Comparison of ENCODE assay signal across 27 mouse cellular contexts in genomic region chr13:35070485-35071472, GRCm38 (mm10). TPM values are rescaled to one million over a fixed set of nuclear protein-coding genes. Genes with fewer than 3 reads are reported as not detected.
DNase-seq lines count a peak whose midpoint lies in the region; ATAC-seq and TF ChIP-seq lines count a peak whose summit lies in the region.
"Had no signal": no experiment of that assay in that cellular context is flagged by ENCODE, and none has a peak within 500 bp of the region (broad histone marks: within the 10 kb centered on the region; RNA-seq: fewer than 3 reads in every experiment).

No protein-coding gene starts in this region.

- H3K27ac ChIP-seq in forebrain, postnatal 0 days (ENCODE audit: low read depth, low read length), result no peak overlapping the region
- no peak overlapping the region for H3K27ac ChIP-seq in forebrain, embryonic 16.5 days (ENCODE audit: low read length)
- H3K27ac ChIP-seq in midbrain, embryonic 11.5 days (ENCODE audit: low read depth, low read length), result no peak overlapping the region
- no peak overlapping the region for H3K27ac ChIP-seq in midbrain, embryonic 10.5 days (replicated peaks)
- H3K27ac ChIP-seq in hindbrain, postnatal 0 days, result no peak overlapping the region
- H3K27ac ChIP-seq in neural tube, embryonic 14.5 days (ENCODE audit: low read depth, low read length), result no peak overlapping the region
- H3K27ac ChIP-seq: embryonic facial prominence, embryonic 15.5 days; forebrain, embryonic 12.5 days; liver, embryonic 12.5 days; neural tube, embryonic 12.5 days; stomach, embryonic 15.5 days had no signal

- TF ChIP-seq CTCF in forebrain, postnatal 0 days (IDR thresholded peaks at IDR 0.05; ENCODE audit: low read depth), result no peak
- no peak for TF ChIP-seq CTCF in hindbrain, postnatal 0 days (IDR thresholded peaks at IDR 0.05; ENCODE audit: low read depth)

- no peaks in the 10 kb centered on the region; the same call in 1 of the 2 replicates for H3K4me1 ChIP-seq in forebrain, postnatal 0 days (ENCODE audit: insufficient read depth)
- peaks cover 3% of the 10 kb centered on the region for H3K4me1 ChIP-seq in forebrain, embryonic 16.5 days (replicated peaks; ENCODE audit: control insufficient read depth, insufficient read depth, low read length)
- no peaks in the 10 kb centered on the region for H3K4me1 ChIP-seq in midbrain, embryonic 11.5 days (ENCODE audit: control insufficient read depth, insufficient read depth, low read length)
- H3K4me1 ChIP-seq in midbrain, embryonic 10.5 days, result no peaks in the 10 kb centered on the region
- no peaks in the 10 kb centered on the region for H3K4me1 ChIP-seq in hindbrain, postnatal 0 days (ENCODE audit: insufficient read depth, low read length)
- no peaks in the 10 kb centered on the region for H3K4me1 ChIP-seq in neural tube, embryonic 14.5 days (ENCODE audit: control insufficient read depth, insufficient read depth, low read length)
- H3K4me1 ChIP-seq: embryonic facial prominence, embryonic 15.5 days; liver, embryonic 12.5 days; stomach, embryonic 15.5 days had no signal

- H3K9me3 ChIP-seq in forebrain, postnatal 0 days (ENCODE audit: low read length), result no peaks in the 10 kb centered on the region
- no peaks in the 10 kb centered on the region for H3K9me3 ChIP-seq in forebrain, embryonic 16.5 days (ENCODE audit: control insufficient read depth, low read length)
- no peaks in the 10 kb centered on the region for H3K9me3 ChIP-seq in midbrain, embryonic 11.5 days (ENCODE audit: control insufficient read depth, low read length)
- H3K9me3 ChIP-seq in midbrain, embryonic 10.5 days (replicated peaks), result no peaks in the 10 kb centered on the region
- H3K9me3 ChIP-seq in hindbrain, postnatal 0 days (ENCODE audit: low read length), result no peaks in the 10 kb centered on the region
- no peaks in the 10 kb centered on the region for H3K9me3 ChIP-seq in neural tube, embryonic 14.5 days (ENCODE audit: control insufficient read depth, low read length)
- H3K9me3 ChIP-seq: embryonic facial prominence, embryonic 15.5 days; forebrain, embryonic 12.5 days; liver, embryonic 12.5 days; neural tube, embryonic 12.5 days; stomach, embryonic 15.5 days had no signal

- no peaks in the 10 kb centered on the region for H3K36me3 ChIP-seq in forebrain, postnatal 0 days (ENCODE audit: insufficient read depth)
- H3K36me3 ChIP-seq in forebrain, embryonic 16.5 days (ENCODE audit: control insufficient read depth, insufficient read depth), result no peaks in the 10 kb centered on the region
- H3K36me3 ChIP-seq in midbrain, embryonic 11.5 days (ENCODE audit: control insufficient read depth, insufficient read depth, low read length), result no peaks in the 10 kb centered on the region
- no peaks in the 10 kb centered on the region for H3K36me3 ChIP-seq in midbrain, embryonic 10.5 days
- H3K36me3 ChIP-seq in hindbrain, postnatal 0 days (ENCODE audit: insufficient read depth, low read length), result no peaks in the 10 kb centered on the region
- H3K36me3 ChIP-seq in neural tube, embryonic 14.5 days (ENCODE audit: control insufficient read depth, insufficient read depth, low read length), result no peaks in the 10 kb centered on the region
- H3K36me3 ChIP-seq: embryonic facial prominence, embryonic 15.5 days; forebrain, embryonic 12.5 days; liver, embryonic 12.5 days; neural tube, embryonic 12.5 days; stomach, embryonic 15.5 days had no signal

- ATAC-seq in forebrain, postnatal 0 days, result no peak
- no peak for ATAC-seq in forebrain, embryonic 16.5 days
- peak; percentile 35; the same call in 1 of the 2 replicates for ATAC-seq in midbrain, embryonic 11.5 days (ENCODE audit: low FRiP score)
- ATAC-seq in hindbrain, postnatal 0 days, result no peak
- ATAC-seq in neural tube, embryonic 14.5 days (ENCODE audit: low read depth), result peak; percentile 49; the same call in 1 of the 2 replicates
- ATAC-seq: liver, embryonic 12.5 days; liver, postnatal 0 days; Patski had no signal

- H3K4me2 ChIP-seq in forebrain, postnatal 0 days (ENCODE audit: low read depth), result no peak overlapping the region
- H3K4me2 ChIP-seq in forebrain, embryonic 16.5 days (ENCODE audit: low read length), result no peak overlapping the region
- no peak overlapping the region for H3K4me2 ChIP-seq in midbrain, embryonic 11.5 days
- no peak overlapping the region for H3K4me2 ChIP-seq in hindbrain, postnatal 0 days (ENCODE audit: low read depth, low read length)
- H3K4me2 ChIP-seq in neural tube, embryonic 14.5 days (ENCODE audit: low read depth, low read length), result no peak overlapping the region
- H3K4me2 ChIP-seq: embryonic facial prominence, embryonic 15.5 days; forebrain, embryonic 12.5 days; heart, embryonic 11.5 days; liver, embryonic 12.5 days; neural tube, embryonic 12.5 days; stomach, embryonic 15.5 days had no signal

- no peak overlapping the region for H3K4me3 ChIP-seq in forebrain, postnatal 0 days (ENCODE audit: low read depth, low read length)
- H3K4me3 ChIP-seq in forebrain, embryonic 16.5 days (replicated peaks; ENCODE audit: low read length), result no peak overlapping the region
- no peak overlapping the region for H3K4me3 ChIP-seq in midbrain, embryonic 11.5 days (ENCODE audit: low read depth, low read length)
- H3K4me3 ChIP-seq in midbrain, embryonic 10.5 days, result no peak overlapping the region
- no peak overlapping the region for H3K4me3 ChIP-seq in hindbrain, postnatal 0 days (ENCODE audit: low read length)
- H3K4me3 ChIP-seq in neural tube, embryonic 14.5 days (ENCODE audit: low read depth, low read length), result no peak overlapping the region
- H3K4me3 ChIP-seq: embryonic facial prominence, embryonic 15.5 days; forebrain, embryonic 12.5 days; liver, embryonic 12.5 days; neural tube, embryonic 12.5 days; stomach, embryonic 15.5 days had no signal

- no peaks in the 10 kb centered on the region for H3K27me3 ChIP-seq in forebrain, postnatal 0 days (ENCODE audit: insufficient read depth, low read length)
- no peaks in the 10 kb centered on the region for H3K27me3 ChIP-seq in forebrain, embryonic 16.5 days (replicated peaks; ENCODE audit: control insufficient read depth, insufficient read depth, low read length)
- H3K27me3 ChIP-seq in midbrain, embryonic 11.5 days (ENCODE audit: control insufficient read depth, insufficient read depth, low read length), result no peaks in the 10 kb centered on the region
- H3K27me3 ChIP-seq in midbrain, embryonic 10.5 days (ENCODE audit: low read depth, poor library complexity, severe bottlenecking), result no peaks in the 10 kb centered on the region
- H3K27me3 ChIP-seq in hindbrain, postnatal 0 days (ENCODE audit: insufficient read depth, low read length), result no peaks in the 10 kb centered on the region
- no peaks in the 10 kb centered on the region for H3K27me3 ChIP-seq in neural tube, embryonic 14.5 days (ENCODE audit: control insufficient read depth, insufficient read depth, low read length)
- H3K27me3 ChIP-seq: embryonic facial prominence, embryonic 15.5 days; forebrain, embryonic 12.5 days; liver, embryonic 12.5 days; neural tube, embryonic 12.5 days; Patski; stomach, embryonic 15.5 days had no signal

- H3K9ac ChIP-seq in forebrain, postnatal 0 days, result no peak overlapping the region
- H3K9ac ChIP-seq in forebrain, embryonic 16.5 days (replicated peaks; ENCODE audit: low read depth, low read length), result no peak overlapping the region
- H3K9ac ChIP-seq in midbrain, embryonic 11.5 days (ENCODE audit: low read length), result no peak overlapping the region
- no peak overlapping the region for H3K9ac ChIP-seq in hindbrain, postnatal 0 days (replicated peaks; ENCODE audit: low read length)
- no peak overlapping the region for H3K9ac ChIP-seq in neural tube, embryonic 14.5 days (replicated peaks; ENCODE audit: low read depth, low read length)
- H3K9ac ChIP-seq: embryonic facial prominence, embryonic 15.5 days; forebrain, embryonic 12.5 days; liver, embryonic 12.5 days; liver, postnatal 0 days; neural tube, embryonic 12.5 days; stomach, embryonic 15.5 days had no signal

- DNase-seq in forebrain, postnatal 0 days, result peak; percentile 4
- DNase-seq in midbrain, embryonic 11.5 days (ENCODE audit: low spot score, missing footprints), result no peak
- no peak for DNase-seq in midbrain, embryonic 10.5 days (ENCODE audit: low spot score)
- peak; percentile 21 for DNase-seq in hindbrain, postnatal 0 days (ENCODE audit: low spot score)
- no peak for DNase-seq in kidney, adult 8-10 months
- DNase-seq: adrenal gland, postnatal 25 days; cerebellum, adult 18-20 months; cerebellum, postnatal 10 days; gastrocnemius, postnatal 14 days; heart, postnatal 36 days; kidney, adult 11 months; kidney, postnatal 4 days; layer of hippocampus, postnatal 36 days; left cerebral cortex, postnatal 4 days; liver, postnatal 0 days; lung, postnatal 36 days; retina, postnatal 1 day; right cerebral cortex, postnatal 14 days had no signal

- 52% methylated on average over 9 of the region's 9 CpGs for WGBS in forebrain, postnatal 0 days
- WGBS in forebrain, embryonic 16.5 days, result 50% methylated on average over 9 of the region's 9 CpGs
- WGBS in midbrain, embryonic 11.5 days, result 77% methylated on average over 9 of the region's 9 CpGs
- WGBS in midbrain, embryonic 10.5 days, result 85% methylated on average over 9 of the region's 9 CpGs
- 54% methylated on average over 9 of the region's 9 CpGs for WGBS in hindbrain, postnatal 0 days
- WGBS in neural tube, embryonic 14.5 days, result 51% methylated on average over 9 of the region's 9 CpGs

RNA-seq across cellular contexts. Expression of gene Eci2, which starts 43.9 kb away (rescaled TPM):
- total RNA-seq in forebrain, postnatal 0 days (2014; rRNA removed), result 102 and 116 TPM in 2 replicates
- 103 and 104 TPM in 2 replicates for polyA plus RNA-seq in forebrain, postnatal 0 days (2015; fragmentation: Nextera tagmentation; extraction: Ambion mirVana)
- 112 and 126 TPM in 2 replicates for polyA plus RNA-seq in forebrain, embryonic 16.5 days (2015; fragmentation: Nextera tagmentation; extraction: Ambion mirVana)
- 118 and 122 TPM in 2 replicates for polyA plus RNA-seq in midbrain, embryonic 11.5 days (2014; fragmentation: Nextera tagmentation; extraction: Ambion mirVana)
- polyA plus RNA-seq in midbrain, embryonic 10.5 days (2016; fragmentation: Nextera tagmentation; extraction: Ambion mirVana), result 91.8 and 116 TPM in 2 replicates
- total RNA-seq in hindbrain, postnatal 0 days (2014; rRNA removed), result 94.0 and 95.6 TPM in 2 replicates
- 136 and 143 TPM in 2 replicates for polyA plus RNA-seq in hindbrain, postnatal 0 days (2015; fragmentation: Nextera tagmentation; extraction: Ambion mirVana)
- polyA plus RNA-seq in neural tube, embryonic 14.5 days (2014; fragmentation: Nextera tagmentation; extraction: Ambion mirVana), result 96.4 and 110 TPM in 2 replicates

Comparison
In these comparisons a context has a peak if more than half of its experiments do, and no peak if none do; other contexts are left out.
1. ATAC-seq: peak in midbrain, embryonic 11.5 days (single experiment) and neural tube, embryonic 14.5 days (single experiment); none in forebrain, postnatal 0 days (single experiment), forebrain, embryonic 16.5 days (single experiment) and hindbrain, postnatal 0 days (single experiment).
2. DNase-seq: peak in forebrain, postnatal 0 days (single experiment) and hindbrain, postnatal 0 days (single experiment); none in midbrain, embryonic 11.5 days (single experiment), midbrain, embryonic 10.5 days (single experiment) and kidney, adult 8-10 months (0 of 2).